Mouse (Mus musculus): Measurements from ENCODE around the gene B830017H08Rik. TPM values are rescaled to one million over a fixed set of nuclear protein-coding genes. Genes with fewer than 3 reads are reported as not detected.

B830017H08Rik gene
- polyA plus RNA-seq, 1 experiment from 2014 or later = not detected

DNA sequence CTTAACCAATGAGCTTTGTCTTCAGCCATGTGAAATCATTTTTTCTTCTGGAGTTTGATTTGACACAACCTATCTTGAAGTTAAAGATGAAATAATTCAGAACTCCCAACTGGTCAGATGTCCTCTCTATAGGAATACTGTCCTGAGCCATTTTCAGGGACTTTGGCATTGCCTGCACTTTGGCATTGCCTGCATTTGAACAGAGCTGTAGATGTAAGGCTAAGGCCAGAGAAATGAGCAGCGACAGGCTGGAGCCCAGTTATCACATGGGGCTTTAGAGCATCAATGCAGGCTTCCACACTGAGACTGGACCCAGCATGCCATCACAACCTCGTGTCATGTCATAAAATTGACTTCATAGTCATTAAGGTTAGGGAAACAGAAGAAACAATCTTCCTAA is 20.3 kb downstream of the B830017H08Rik start:
- H3K9ac ChIP-seq (ENCODE audit: low read length) = no peak overlapping the region

DNA sequence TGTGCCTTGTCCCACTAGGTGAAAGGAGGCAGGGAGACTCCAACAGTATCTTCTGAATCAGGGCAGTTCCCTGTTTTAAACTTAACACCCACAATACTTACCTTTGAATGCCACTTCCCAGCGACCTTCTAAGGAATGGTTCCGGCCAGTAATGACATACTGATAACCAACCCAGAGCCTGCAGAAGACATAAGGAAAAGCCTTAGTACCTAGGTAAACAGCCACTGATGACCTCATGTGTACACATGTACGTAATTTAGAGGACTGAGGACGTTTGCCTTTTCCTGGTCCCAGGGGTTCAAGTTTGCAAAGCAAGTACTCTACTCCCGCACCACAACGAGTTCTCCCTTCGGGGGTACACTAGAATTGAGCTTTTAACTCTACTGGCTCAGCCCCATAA is 24.2 kb downstream of the B830017H08Rik start:
- ATAC-seq (ENCODE audit: low read depth) = no peak
- H3K27me3 ChIP-seq (ENCODE audit: control insufficient read depth, insufficient read depth, low read depth, low read length) = no peaks in the 10 kb centered on the region
- WGBS = 74% methylated on average over 7 of the region's 7 CpGs

More for the DNA sequence above, 20.3 kb downstream of the B830017H08Rik start:
- Histone ChIP-seq H3K27ac (ENCODE audit: low read length) (no peak overlapping the region), H3K4me3 (ENCODE audit: low read length) (no peak overlapping the region), H3K9me3 (ENCODE audit: control insufficient read depth, low read length) (no peaks in the 10 kb centered on the region), H3K4me1 (replicated peaks; ENCODE audit: control insufficient read depth, insufficient read depth, low read length) (no peaks in the 10 kb centered on the region), H3K4me2 (ENCODE audit: low read depth, low read length) (no peak overlapping the region), H3K27me3 (ENCODE audit: control insufficient read depth, insufficient read depth, low read depth, low read length) (no peaks in the 10 kb centered on the region), H3K36me3 (ENCODE audit: control insufficient read depth, insufficient read depth, low read length) (peaks cover 49% of the 10 kb centered on the region)
- ATAC-seq (ENCODE audit: low read depth) = no peak
- WGBS = 79% methylated on average over 2 of the region's 2 CpGs

DNA sequence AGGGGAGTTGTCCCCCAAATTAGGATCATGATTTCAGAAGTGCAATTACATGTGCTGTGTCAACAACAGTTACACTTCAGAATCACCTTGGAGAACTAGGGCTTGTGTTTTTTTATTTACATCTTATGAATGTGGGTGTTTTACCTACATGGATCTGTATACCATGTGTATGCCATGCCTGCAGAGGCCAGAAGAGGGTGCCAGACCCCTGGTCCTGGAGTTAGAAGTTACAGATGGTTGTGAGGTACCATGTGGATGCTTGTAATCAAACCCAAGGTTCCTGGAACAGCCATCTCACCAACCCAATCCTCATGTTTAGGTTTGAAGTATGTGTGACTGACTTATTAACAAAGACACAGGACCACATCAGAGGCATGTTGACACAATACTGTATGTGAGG is 25.7 kb downstream of the B830017H08Rik start:
- no peak for ATAC-seq (ENCODE audit: low read depth)
- H3K36me3 ChIP-seq (ENCODE audit: control insufficient read depth, insufficient read depth, low read length) = peaks cover 44% of the 10 kb centered on the region

More for the DNA sequence above, 24.2 kb downstream of the B830017H08Rik start:
- Histone ChIP-seq H3K27ac (ENCODE audit: low read length) (no peak overlapping the region), H3K9ac (ENCODE audit: low read length) (no peak overlapping the region), H3K4me1 (replicated peaks; ENCODE audit: control insufficient read depth, insufficient read depth, low read length) (no peaks in the 10 kb centered on the region), H3K9me3 (ENCODE audit: control insufficient read depth, low read length) (no peaks in the 10 kb centered on the region), H3K4me3 (ENCODE audit: low read length) (no peak overlapping the region), H3K36me3 (ENCODE audit: control insufficient read depth, insufficient read depth, low read length) (peaks cover 49% of the 10 kb centered on the region), H3K4me2 (ENCODE audit: low read depth, low read length) (no peak overlapping the region)

DNA sequence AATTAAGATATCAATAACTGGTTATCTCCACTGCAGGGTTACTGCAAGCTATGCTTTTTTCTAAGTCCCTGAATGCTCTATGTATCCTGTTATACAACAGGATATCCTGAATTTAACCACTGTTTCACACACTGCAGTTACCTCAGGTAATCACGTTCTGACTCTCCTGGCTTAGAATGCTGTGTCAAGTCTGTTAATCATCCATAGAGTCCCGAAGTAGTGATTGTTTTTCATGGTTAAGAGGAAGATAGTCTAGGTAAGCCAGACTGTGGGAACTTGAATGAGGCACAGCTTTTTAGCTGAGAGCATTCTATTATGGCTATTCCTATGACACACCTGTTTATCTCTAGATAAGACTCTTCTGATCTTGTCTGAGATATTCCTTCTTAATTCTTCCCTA is 32.4 kb downstream of the B830017H08Rik start:
- ATAC-seq (ENCODE audit: low read depth) = no peak
- 58% methylated on average over 2 of the region's 2 CpGs for WGBS
- H3K27ac ChIP-seq (ENCODE audit: low read length) = no peak overlapping the region
- H3K27me3 ChIP-seq (ENCODE audit: control insufficient read depth, insufficient read depth, low read depth, low read length) = no peaks in the 10 kb centered on the region
- H3K4me2 ChIP-seq (ENCODE audit: low read depth, low read length) = no peak overlapping the region
- H3K9me3 ChIP-seq (ENCODE audit: control insufficient read depth, low read length) = no peaks in the 10 kb centered on the region
- peaks cover 6% of the 10 kb centered on the region; the same call in 1 of the 2 replicates for H3K36me3 ChIP-seq (ENCODE audit: control insufficient read depth, insufficient read depth, low read length)
- no peak overlapping the region for H3K9ac ChIP-seq (ENCODE audit: low read length)
- H3K4me3 ChIP-seq (ENCODE audit: low read length) = no peak overlapping the region
- H3K4me1 ChIP-seq (replicated peaks; ENCODE audit: control insufficient read depth, insufficient read depth, low read length) = no peaks in the 10 kb centered on the region

More for the DNA sequence above, 25.7 kb downstream of the B830017H08Rik start:
- no peak overlapping the region for H3K27ac ChIP-seq (ENCODE audit: low read length)
- no peaks in the 10 kb centered on the region for H3K4me1 ChIP-seq (replicated peaks; ENCODE audit: control insufficient read depth, insufficient read depth, low read length)
- no peaks in the 10 kb centered on the region for H3K27me3 ChIP-seq (ENCODE audit: control insufficient read depth, insufficient read depth, low read depth, low read length)
- no peak overlapping the region for H3K4me3 ChIP-seq (ENCODE audit: low read length)
- H3K4me2 ChIP-seq (ENCODE audit: low read depth, low read length) = no peak overlapping the region
- no peak overlapping the region for H3K9ac ChIP-seq (ENCODE audit: low read length)
- H3K9me3 ChIP-seq (ENCODE audit: control insufficient read depth, low read length) = no peaks in the 10 kb centered on the region

DNA sequence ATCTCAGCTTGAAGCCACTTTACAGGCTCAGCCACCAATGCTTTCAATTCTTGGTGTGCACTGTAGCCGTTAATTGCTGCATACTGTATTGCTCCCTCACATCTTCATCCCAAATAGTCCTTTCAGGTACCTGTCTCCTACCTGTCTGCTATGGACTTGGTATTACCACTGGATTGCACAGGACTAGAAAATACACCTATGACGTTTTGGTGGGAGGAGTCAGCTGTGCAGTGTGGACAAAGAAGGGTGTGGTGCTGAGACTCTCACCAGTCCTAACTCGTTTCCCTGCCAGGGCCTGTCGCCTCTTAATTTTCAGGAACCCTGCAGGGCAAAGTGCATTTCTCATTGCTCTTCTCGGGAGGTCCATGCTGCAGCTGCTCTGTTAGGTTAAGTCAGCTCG is 32.8 kb downstream of the B830017H08Rik start:
- ATAC-seq (ENCODE audit: low read depth) = no peak
- Histone ChIP-seq H3K27ac (ENCODE audit: low read length) (no peak overlapping the region), H3K36me3 (ENCODE audit: control insufficient read depth, insufficient read depth, low read length) (peaks cover 5% of the 10 kb centered on the region; the same call in 1 of the 2 replicates), H3K27me3 (ENCODE audit: control insufficient read depth, insufficient read depth, low read depth, low read length) (no peaks in the 10 kb centered on the region), H3K9me3 (ENCODE audit: control insufficient read depth, low read length) (no peaks in the 10 kb centered on the region), H3K4me3 (ENCODE audit: low read length) (no peak overlapping the region), H3K9ac (ENCODE audit: low read length) (no peak overlapping the region), H3K4me1 (replicated peaks; ENCODE audit: control insufficient read depth, insufficient read depth, low read length) (no peaks in the 10 kb centered on the region), H3K4me2 (ENCODE audit: low read depth, low read length) (no peak overlapping the region)
- 65% methylated on average over 6 of the region's 6 CpGs for WGBS

DNA sequence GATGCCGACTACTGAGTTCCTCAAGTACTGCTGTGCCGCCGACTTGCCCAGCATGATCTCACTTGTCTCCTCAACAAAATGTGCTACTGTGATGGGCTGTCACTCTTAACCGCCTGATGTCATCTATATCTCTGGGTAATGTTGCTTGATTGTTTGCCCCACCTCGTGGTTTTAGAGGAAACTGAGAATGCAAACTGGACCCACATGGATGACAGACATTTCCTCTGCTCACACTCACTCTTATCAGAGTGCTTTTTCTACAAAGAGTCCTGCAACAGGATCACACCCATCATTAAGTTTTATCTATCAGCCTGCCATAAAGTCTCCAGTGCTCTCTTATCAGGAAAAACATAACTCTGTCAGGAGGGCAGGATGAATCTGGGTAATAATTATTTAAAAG is 38.3 kb downstream of the B830017H08Rik start:
- H3K4me3 ChIP-seq (ENCODE audit: low read length) = no peak overlapping the region
- H3K4me1 ChIP-seq (replicated peaks; ENCODE audit: control insufficient read depth, insufficient read depth, low read length) = no peaks in the 10 kb centered on the region; the same call in 1 of the 2 replicates
- H3K9ac ChIP-seq (ENCODE audit: low read length) = no peak overlapping the region
- 64% methylated on average over 5 of the region's 5 CpGs for WGBS
- peaks cover 6% of the 10 kb centered on the region; the same call in 1 of the 2 replicates for H3K36me3 ChIP-seq (ENCODE audit: control insufficient read depth, insufficient read depth, low read length)
- no peaks in the 10 kb centered on the region for H3K9me3 ChIP-seq (ENCODE audit: control insufficient read depth, low read length)
- H3K27me3 ChIP-seq (ENCODE audit: control insufficient read depth, insufficient read depth, low read depth, low read length) = no peaks in the 10 kb centered on the region
- no peak for ATAC-seq (ENCODE audit: low read depth)
- no peak overlapping the region for H3K27ac ChIP-seq (ENCODE audit: low read length)
- no peak overlapping the region for H3K4me2 ChIP-seq (ENCODE audit: low read depth, low read length)

DNA sequence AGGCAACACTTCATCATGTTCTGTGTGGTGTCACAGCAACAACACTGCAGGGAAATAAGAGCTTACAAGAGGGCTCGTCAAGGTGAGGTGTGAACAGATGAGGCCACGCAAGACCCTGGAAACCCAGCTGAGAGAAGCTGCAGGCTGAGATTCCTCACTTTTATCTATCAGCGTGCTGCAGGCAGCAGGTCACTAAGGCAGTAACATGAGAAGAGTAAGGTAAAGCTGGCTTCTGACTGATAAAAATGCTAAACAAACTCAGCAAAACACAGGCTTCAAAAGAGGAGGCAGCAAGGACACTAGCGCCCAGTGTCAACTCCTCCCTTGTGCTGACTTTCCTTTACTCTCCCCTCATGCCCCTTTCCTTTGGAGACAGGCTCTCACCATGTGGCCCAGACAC is 40.1 kb downstream of the B830017H08Rik start:
- H3K27me3 ChIP-seq (ENCODE audit: control insufficient read depth, insufficient read depth, low read depth, low read length) = no peaks in the 10 kb centered on the region
- H3K9ac ChIP-seq (ENCODE audit: low read length) = no peak overlapping the region
- no peak overlapping the region for H3K4me2 ChIP-seq (ENCODE audit: low read depth, low read length)
- H3K4me1 ChIP-seq (replicated peaks; ENCODE audit: control insufficient read depth, insufficient read depth, low read length) = no peaks in the 10 kb centered on the region; the same call in 1 of the 2 replicates
- WGBS = 37% methylated on average over 4 of the region's 4 CpGs
- H3K27ac ChIP-seq (ENCODE audit: low read length) = no peak overlapping the region
- H3K36me3 ChIP-seq (ENCODE audit: control insufficient read depth, insufficient read depth, low read length) = peaks cover 6% of the 10 kb centered on the region; the same call in 1 of the 2 replicates
- no peak overlapping the region for H3K4me3 ChIP-seq (ENCODE audit: low read length)
- ATAC-seq (ENCODE audit: low read depth) = no peak
- H3K9me3 ChIP-seq (ENCODE audit: control insufficient read depth, low read length) = no peaks in the 10 kb centered on the region

DNA sequence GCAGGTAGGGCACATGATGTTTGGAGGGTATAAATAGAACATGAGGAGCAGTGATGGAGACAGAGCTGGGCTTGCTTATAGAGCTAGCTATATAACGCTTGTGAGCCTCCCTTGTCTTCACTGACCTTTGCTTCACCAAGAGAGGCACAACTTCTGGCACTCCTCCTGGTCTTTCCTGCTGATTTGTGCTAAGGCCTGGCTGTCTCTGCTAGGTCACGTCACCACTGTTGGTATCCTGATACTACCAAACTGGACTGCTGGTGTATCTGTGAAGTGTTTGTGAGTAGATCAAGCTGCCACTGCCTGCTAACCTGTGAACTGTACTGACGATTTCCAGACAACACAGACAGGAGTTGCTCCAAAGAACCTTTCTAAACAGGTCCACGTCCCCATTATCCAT is 42.3 kb downstream of the B830017H08Rik start:
- ATAC-seq (ENCODE audit: low read depth) = no peak
- 72% methylated on average over 4 of the region's 4 CpGs for WGBS
- H3K27me3 ChIP-seq (ENCODE audit: control insufficient read depth, insufficient read depth, low read depth, low read length) = no peaks in the 10 kb centered on the region
- H3K9me3 ChIP-seq (ENCODE audit: control insufficient read depth, low read length) = no peaks in the 10 kb centered on the region
- H3K9ac ChIP-seq (ENCODE audit: low read length) = no peak overlapping the region
- H3K36me3 ChIP-seq (ENCODE audit: control insufficient read depth, insufficient read depth, low read length) = peaks cover 6% of the 10 kb centered on the region; the same call in 1 of the 2 replicates
- H3K27ac ChIP-seq (ENCODE audit: low read length) = no peak overlapping the region
- H3K4me1 ChIP-seq (replicated peaks; ENCODE audit: control insufficient read depth, insufficient read depth, low read length) = no peaks in the 10 kb centered on the region; the same call in 1 of the 2 replicates
- no peak overlapping the region for H3K4me2 ChIP-seq (ENCODE audit: low read depth, low read length)
- H3K4me3 ChIP-seq (ENCODE audit: low read length) = no peak overlapping the region

DNA sequence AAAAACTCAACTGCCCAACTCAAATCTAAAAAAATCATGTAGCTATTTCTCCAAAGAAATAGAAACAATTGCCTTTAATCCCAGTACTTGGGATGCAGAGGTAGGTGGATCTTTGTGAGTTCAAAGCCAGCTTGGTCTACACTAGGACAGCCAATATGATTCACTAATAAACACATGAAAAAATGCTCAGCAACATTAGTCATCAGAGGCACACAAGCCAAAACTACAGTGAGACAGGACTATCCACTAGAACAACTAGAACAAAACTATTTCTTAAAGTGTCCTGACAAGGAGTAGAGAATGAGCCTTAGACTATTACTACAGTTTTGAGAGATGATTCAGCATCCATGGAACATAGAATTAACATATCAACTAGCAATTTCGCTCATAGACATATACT is 43.2 kb downstream of the B830017H08Rik start:
- H3K9me3 ChIP-seq (ENCODE audit: control insufficient read depth, low read length) = no peaks in the 10 kb centered on the region
- no peak overlapping the region for H3K9ac ChIP-seq (ENCODE audit: low read length)
- no peak overlapping the region for H3K27ac ChIP-seq (ENCODE audit: low read length)
- H3K4me2 ChIP-seq (ENCODE audit: low read depth, low read length) = no peak overlapping the region
- no peaks in the 10 kb centered on the region for H3K27me3 ChIP-seq (ENCODE audit: control insufficient read depth, insufficient read depth, low read depth, low read length)
- H3K4me1 ChIP-seq (replicated peaks; ENCODE audit: control insufficient read depth, insufficient read depth, low read length) = no peaks in the 10 kb centered on the region; the same call in 1 of the 2 replicates
- ATAC-seq (ENCODE audit: low read depth) = no peak
- 90% methylated on average over 1 of the region's 1 CpGs for whole genome bisulfite sequencing
- no peak overlapping the region for H3K4me3 ChIP-seq (ENCODE audit: low read length)
- peaks cover 5% of the 10 kb centered on the region; the same call in 1 of the 2 replicates for H3K36me3 ChIP-seq (ENCODE audit: control insufficient read depth, insufficient read depth, low read length)

DNA sequence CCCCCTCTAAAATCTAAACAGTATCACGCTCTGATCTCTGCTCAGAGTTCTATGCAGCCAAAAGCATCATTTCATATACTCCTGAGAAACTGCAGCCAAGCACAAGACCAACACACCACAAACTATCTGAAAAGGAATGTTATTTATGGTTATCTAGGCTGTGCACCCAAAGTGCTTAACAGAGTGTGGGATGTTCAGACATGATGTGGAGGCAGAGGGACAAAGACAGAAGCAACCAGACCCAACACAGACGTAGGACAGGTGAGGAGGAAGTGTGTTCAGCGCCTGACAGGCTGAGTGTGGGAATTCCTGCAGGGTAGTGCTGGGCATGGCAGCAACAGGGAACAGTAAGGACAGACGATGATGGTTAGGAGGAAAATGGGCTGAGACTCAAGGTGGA is 46.6 kb downstream of the B830017H08Rik start:
- WGBS = 89% methylated on average over 4 of the region's 4 CpGs
- Histone ChIP-seq H3K9me3 (ENCODE audit: control insufficient read depth, low read length) (no peaks in the 10 kb centered on the region), H3K36me3 (ENCODE audit: control insufficient read depth, insufficient read depth, low read length) (0 out of 2 replicates have a peak, but pooled peaks cover 1% of the 10 kb centered on the region), H3K4me1 (replicated peaks; ENCODE audit: control insufficient read depth, insufficient read depth, low read length) (peaks cover 4% of the 10 kb centered on the region; the same call in 1 of the 2 replicates), H3K4me2 (ENCODE audit: low read depth, low read length) (no peak overlapping the region), H3K27ac (ENCODE audit: low read length) (no peak overlapping the region), H3K4me3 (ENCODE audit: low read length) (no peak overlapping the region), H3K27me3 (ENCODE audit: control insufficient read depth, insufficient read depth, low read depth, low read length) (no peaks in the 10 kb centered on the region), H3K9ac (ENCODE audit: low read length) (no peak overlapping the region)
- no peak for ATAC-seq (ENCODE audit: low read depth)
